Mouse (Mus musculus): ENCODE measurements around the gene Ddn. TPM values are rescaled to one million over a fixed set of nuclear protein-coding genes. Genes with fewer than 3 reads are reported as not detected.

Gene Ddn
- polyA plus RNA-seq, 1 experiment from 2014 or later = not detected

DNA sequence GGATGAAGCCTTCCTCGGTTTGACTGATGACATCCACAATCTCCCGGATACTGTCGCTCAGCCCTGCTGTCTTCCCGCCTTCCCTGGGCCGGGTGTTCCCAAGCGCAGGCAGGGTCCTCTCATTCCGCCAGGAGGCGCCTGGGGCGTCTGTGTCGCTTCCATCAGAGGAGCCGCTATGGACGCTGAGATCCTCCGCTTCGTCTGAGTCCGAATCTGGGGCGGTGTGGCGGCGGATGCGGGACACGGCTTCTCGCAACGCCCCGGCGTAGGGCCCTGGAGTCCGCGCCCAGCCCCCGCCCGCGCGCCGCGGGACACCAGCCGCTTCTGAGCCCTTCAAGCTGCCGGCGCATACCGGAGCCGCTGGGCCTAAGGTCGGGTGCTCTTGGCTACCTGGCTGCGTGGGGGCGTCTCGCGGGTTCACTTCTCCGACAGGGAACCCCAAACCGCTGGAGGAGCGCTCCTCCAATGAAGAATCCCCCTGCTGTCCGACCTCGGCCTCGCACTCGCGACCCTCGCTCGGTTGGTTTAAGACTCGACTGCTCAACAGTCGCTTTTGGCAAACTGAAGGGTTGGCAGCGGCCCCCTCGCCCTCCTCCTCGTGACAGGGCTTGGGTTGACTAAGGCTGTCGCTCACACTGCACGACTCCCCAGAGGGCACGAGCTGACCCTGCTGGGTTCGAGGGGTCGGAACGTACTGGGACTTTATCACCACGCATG, 3.8 kb downstream of the Ddn start:
- ATAC-seq (ENCODE audit: insufficient read depth, low FRiP score, low read depth) = no peak
- Histone ChIP-seq H3K9me3 (no peaks in the 10 kb centered on the region), H3K4me1 (peaks cover 33% of the 10 kb centered on the region), H3K4me2 (peak overlapping the region; percentile 90), H3K27me3 (replicated peaks) (peaks cover 92% of the 10 kb centered on the region), H3K27ac (no peak overlapping the region), H3K36me3 (no peaks in the 10 kb centered on the region), H3K9ac (no peak overlapping the region), H3K4me3 (replicated peaks) (peak overlapping the region; percentile 39)
- WGBS = 2% methylated on average over 64 of the region's 64 CpGs

DNA sequence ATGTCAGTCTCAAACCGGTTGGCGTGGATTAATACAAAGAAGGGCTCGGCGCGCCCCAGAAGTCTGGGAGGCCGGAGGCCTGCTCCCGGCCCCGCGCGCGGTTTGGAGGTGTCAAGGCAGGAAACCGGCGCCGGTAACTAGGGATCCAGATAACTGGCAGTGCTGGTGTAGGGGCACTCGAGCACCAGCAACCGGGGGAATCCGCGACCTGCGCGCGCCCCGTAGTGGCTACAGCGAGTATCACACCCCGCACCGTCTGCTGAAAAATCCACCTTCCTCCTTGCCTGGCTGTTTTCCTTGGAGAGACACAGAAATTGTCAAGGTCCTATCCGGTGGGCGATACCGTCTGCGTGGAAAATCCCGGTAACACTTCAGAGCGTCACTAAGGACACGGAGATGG, 5.2 kb downstream of the Ddn start:
- Histone ChIP-seq H3K9ac (no peak overlapping the region), H3K4me1 (peaks cover 33% of the 10 kb centered on the region), H3K27ac (no peak overlapping the region), H3K4me3 (replicated peaks) (peak overlapping the region; percentile 23; the same call in 1 of the 2 replicates), H3K36me3 (no peaks in the 10 kb centered on the region), H3K4me2 (peak overlapping the region; percentile 50), H3K9me3 (no peaks in the 10 kb centered on the region), H3K27me3 (replicated peaks) (peaks cover 100% of the 10 kb centered on the region)
- WGBS = under 1% methylated on average over 32 of the region's 32 CpGs
- no peak; the same call in 1 of the 2 replicates for ATAC-seq (ENCODE audit: insufficient read depth, low FRiP score, low read depth)

DNA sequence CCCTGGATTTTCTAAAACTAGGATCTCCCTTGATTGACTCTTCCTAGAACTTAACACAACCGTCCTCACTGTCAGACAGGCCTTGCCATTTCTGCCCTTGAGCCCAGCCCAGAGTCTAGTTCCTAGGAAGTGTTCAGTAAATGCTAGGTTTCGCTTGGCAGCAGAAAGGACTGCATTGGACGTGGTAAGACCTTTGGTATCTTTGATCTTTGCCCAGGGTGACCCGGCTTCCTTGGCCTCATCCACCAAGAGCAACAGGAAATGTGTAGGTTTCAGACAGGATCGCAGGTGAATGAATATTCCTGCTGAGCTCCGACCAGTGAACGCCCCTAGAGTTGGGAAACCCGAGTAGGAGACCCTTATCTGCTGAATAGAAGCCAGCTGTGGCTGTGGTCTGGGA, 6.4 kb downstream of the Ddn start:
- Histone ChIP-seq H3K9me3 (no peaks in the 10 kb centered on the region), H3K4me3 (replicated peaks) (no peak overlapping the region), H3K4me2 (no peak overlapping the region), H3K27ac (no peak overlapping the region), H3K27me3 (replicated peaks) (peaks cover 100% of the 10 kb centered on the region), H3K36me3 (no peaks in the 10 kb centered on the region), H3K4me1 (peaks cover 27% of the 10 kb centered on the region), H3K9ac (no peak overlapping the region)
- 7% methylated on average over 8 of the region's 8 CpGs for WGBS
- no peak for ATAC-seq (ENCODE audit: insufficient read depth, low FRiP score, low read depth)

- Histone ChIP-seq H3K9ac (no peak overlapping the region), H3K36me3 (no peaks in the 10 kb centered on the region), H3K4me3 (replicated peaks) (no peak overlapping the region), H3K27me3 (replicated peaks) (peaks cover 96% of the 10 kb centered on the region), H3K4me1 (0 out of 2 replicates have a peak, but pooled peaks cover 10% of the 10 kb centered on the region), H3K9me3 (no peaks in the 10 kb centered on the region), H3K4me2 (no peak overlapping the region), H3K27ac (no peak overlapping the region)
- ATAC-seq (ENCODE audit: insufficient read depth, low FRiP score, low read depth) = no peak
- 13% methylated on average over 12 of the region's 12 CpGs for WGBS
Measured at GRCm38 (mm10) chr15:98799396-98799795, 9.9 kb downstream of the Ddn start.

GRCm38 (mm10) chr15:98798903-98799302, 10.4 kb downstream of the Ddn start:
- no peak overlapping the region for H3K4me2 ChIP-seq
- H3K9ac ChIP-seq = no peak overlapping the region
- H3K4me3 ChIP-seq (replicated peaks) = no peak overlapping the region
- WGBS = 60% methylated on average over 3 of the region's 3 CpGs
- H3K27me3 ChIP-seq (replicated peaks) = peaks cover 95% of the 10 kb centered on the region
- no peaks in the 10 kb centered on the region for H3K36me3 ChIP-seq
- no peak overlapping the region for H3K27ac ChIP-seq
- H3K9me3 ChIP-seq = no peaks in the 10 kb centered on the region
- H3K4me1 ChIP-seq = 0 out of 2 replicates have a peak, but pooled peaks cover 9% of the 10 kb centered on the region
- no peak for ATAC-seq (ENCODE audit: insufficient read depth, low FRiP score, low read depth)

DNA sequence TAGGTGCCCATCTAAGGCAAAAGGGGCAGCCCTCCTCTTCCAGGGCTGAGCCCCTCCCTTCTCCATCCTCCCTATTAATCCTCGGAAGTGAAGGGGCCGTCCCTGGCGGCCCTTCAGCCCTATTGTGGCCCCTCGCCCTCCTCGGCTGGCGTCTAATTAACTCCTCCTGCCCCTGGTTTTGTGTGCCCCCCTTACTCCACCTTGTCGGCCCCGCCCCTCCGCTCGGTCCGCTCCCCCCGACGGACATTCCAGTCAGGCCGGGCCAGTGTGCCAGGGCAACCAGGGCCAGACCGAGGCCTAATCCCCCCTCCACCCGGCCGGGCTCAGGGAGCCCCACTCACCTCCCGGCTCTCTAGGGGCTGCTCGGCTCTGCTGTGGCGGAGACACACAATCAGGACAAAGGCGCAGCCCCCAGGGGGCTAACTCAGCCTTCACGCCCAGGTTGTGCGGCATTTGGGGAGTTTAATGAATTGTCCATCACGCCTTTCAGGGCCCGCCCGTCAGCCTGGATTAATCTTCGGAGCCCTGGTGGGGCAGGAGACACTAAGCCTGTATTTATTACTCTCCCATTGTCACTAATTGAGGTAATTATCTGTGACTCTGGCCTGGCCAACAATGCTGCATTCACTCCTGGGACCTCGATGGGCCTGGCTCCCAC, 11.3 kb downstream of the Ddn start:
- Histone ChIP-seq H3K4me3 (replicated peaks) (no peak overlapping the region), H3K27ac (no peak overlapping the region), H3K36me3 (no peaks in the 10 kb centered on the region), H3K9ac (no peak overlapping the region), H3K4me2 (no peak overlapping the region), H3K4me1 (peaks cover 7% of the 10 kb centered on the region; the same call in 1 of the 2 replicates), H3K9me3 (no peaks in the 10 kb centered on the region), H3K27me3 (replicated peaks) (peaks cover 95% of the 10 kb centered on the region)
- ATAC-seq (ENCODE audit: insufficient read depth, low FRiP score, low read depth) = no peak
- WGBS = 9% methylated on average over 28 of the region's 28 CpGs

GRCm38 (mm10) chr15:98796803-98797595, 12.3 kb downstream of the Ddn start:
- no peaks in the 10 kb centered on the region for H3K36me3 ChIP-seq
- no peak overlapping the region for H3K27ac ChIP-seq
- no peak overlapping the region for H3K9ac ChIP-seq
- no peak overlapping the region for H3K4me3 ChIP-seq (replicated peaks)
- H3K4me1 ChIP-seq = peaks cover 15% of the 10 kb centered on the region
- no peak overlapping the region for H3K4me2 ChIP-seq
- 2% methylated on average over 13 of the region's 13 CpGs for WGBS
- H3K9me3 ChIP-seq = no peaks in the 10 kb centered on the region
- peak; percentile 61; the same call in 1 of the 2 replicates for ATAC-seq (ENCODE audit: insufficient read depth, low FRiP score, low read depth)
- peaks cover 95% of the 10 kb centered on the region for H3K27me3 ChIP-seq (replicated peaks)

DNA sequence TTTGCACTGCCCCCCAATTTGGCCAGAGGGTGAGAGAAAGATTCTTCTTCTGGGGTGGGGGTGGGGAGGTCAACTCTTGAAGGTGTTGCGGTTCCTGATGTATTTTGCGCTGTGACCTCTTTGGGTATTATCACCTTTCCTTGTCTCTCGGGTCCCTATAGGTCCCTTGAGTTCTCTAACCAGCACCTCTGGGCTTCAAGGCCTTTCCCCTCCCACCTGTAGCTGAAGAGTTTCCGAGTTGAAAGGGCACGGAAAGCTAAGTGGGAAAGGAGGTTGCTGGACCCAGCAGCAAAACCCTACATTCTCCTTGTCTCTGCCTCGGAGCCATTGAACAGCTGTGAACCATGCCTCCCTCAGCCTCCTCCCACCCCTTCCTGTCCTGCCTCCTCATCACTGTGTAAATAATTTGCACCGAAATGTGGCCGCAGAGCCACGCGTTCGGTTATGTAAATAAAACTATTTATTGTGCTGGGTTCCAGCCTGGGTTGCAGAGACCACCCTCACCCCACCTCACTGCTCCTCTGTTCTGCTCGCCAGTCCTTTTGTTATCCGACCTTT, 16.1 kb downstream of the Ddn start:
- no peaks in the 10 kb centered on the region for H3K9me3 ChIP-seq
- peaks cover 39% of the 10 kb centered on the region for H3K4me1 ChIP-seq
- no peaks in the 10 kb centered on the region for H3K36me3 ChIP-seq

GRCm38 (mm10) chr15:98792233-98793020, 16.9 kb downstream of the Ddn start:
- Histone ChIP-seq H3K4me2 (peak overlapping the region; percentile 49), H3K9me3 (no peaks in the 10 kb centered on the region), H3K4me1 (peaks cover 39% of the 10 kb centered on the region), H3K27me3 (replicated peaks) (peaks cover 95% of the 10 kb centered on the region), H3K9ac (no peak overlapping the region), H3K4me3 (replicated peaks) (peak overlapping the region; percentile 29), H3K36me3 (no peaks in the 10 kb centered on the region), H3K27ac (no peak overlapping the region)
- no peak for ATAC-seq (ENCODE audit: insufficient read depth, low FRiP score, low read depth)
- WGBS = under 1% methylated on average over 75 of the region's 75 CpGs

More for the DNA sequence above, 16.1 kb downstream of the Ddn start:
- H3K4me3 ChIP-seq (replicated peaks) = peak overlapping the region; percentile 29; the same call in 1 of the 2 replicates
- WGBS = 3% methylated on average over 13 of the region's 13 CpGs
- peak overlapping the region; percentile 49; the same call in 1 of the 2 replicates for H3K4me2 ChIP-seq
- H3K9ac ChIP-seq = no peak overlapping the region
- no peak overlapping the region for H3K27ac ChIP-seq
- H3K27me3 ChIP-seq (replicated peaks) = peaks cover 95% of the 10 kb centered on the region
- ATAC-seq (ENCODE audit: insufficient read depth, low FRiP score, low read depth) = no peak

- no peaks in the 10 kb centered on the region for H3K36me3 ChIP-seq
- H3K4me2 ChIP-seq = peak overlapping the region; percentile 5; the same call in 1 of the 2 replicates
- H3K4me1 ChIP-seq = peaks cover 36% of the 10 kb centered on the region
- H3K9me3 ChIP-seq = no peaks in the 10 kb centered on the region
- peaks cover 92% of the 10 kb centered on the region for H3K27me3 ChIP-seq (replicated peaks)
- H3K4me3 ChIP-seq (replicated peaks) = peak overlapping the region; percentile 17
- no peak overlapping the region for H3K9ac ChIP-seq
- no peak; the same call in 1 of the 2 replicates for ATAC-seq (ENCODE audit: insufficient read depth, low FRiP score, low read depth)
- 1% methylated on average over 23 of the region's 23 CpGs for WGBS
- H3K27ac ChIP-seq = no peak overlapping the region
Measured at GRCm38 (mm10) chr15:98791771-98792170, 17.5 kb downstream of the Ddn start.

DNA sequence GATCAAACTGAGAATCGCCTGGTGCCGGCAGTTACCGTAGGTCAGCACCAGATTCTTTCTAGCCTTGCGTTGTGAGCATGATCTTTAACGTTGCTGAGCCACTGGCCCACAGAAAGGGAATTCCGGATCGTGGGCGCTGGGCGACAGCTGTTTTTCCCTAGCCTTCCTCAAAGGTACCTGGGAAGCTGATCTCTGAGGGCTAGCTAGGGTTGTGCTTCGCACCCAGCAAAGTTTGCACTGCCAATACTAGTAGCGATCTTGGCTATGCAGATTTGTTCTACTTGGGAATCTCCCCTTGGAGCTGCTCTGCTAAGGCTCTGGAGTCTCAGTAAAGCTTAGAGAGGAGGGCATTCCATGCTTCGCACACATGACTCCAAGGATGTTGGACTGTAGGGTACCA, 18.1 kb downstream of the Ddn start:
- H3K4me2 ChIP-seq = peak overlapping the region; percentile 44
- H3K9me3 ChIP-seq = no peaks in the 10 kb centered on the region
- no peak overlapping the region for H3K27ac ChIP-seq
- H3K9ac ChIP-seq = no peak overlapping the region
- peak overlapping the region; percentile 17 for H3K4me3 ChIP-seq (replicated peaks)
- H3K36me3 ChIP-seq = no peaks in the 10 kb centered on the region
- H3K27me3 ChIP-seq (replicated peaks) = peaks cover 87% of the 10 kb centered on the region
- peaks cover 33% of the 10 kb centered on the region for H3K4me1 ChIP-seq
- WGBS = 3% methylated on average over 12 of the region's 12 CpGs
- no peak for ATAC-seq (ENCODE audit: insufficient read depth, low FRiP score, low read depth)

Measured in stomach, embryonic 15.5 days (tissue).